Mouse (Mus musculus) lung, postnatal 0 days (tissue): ENCODE results near the gene Cbx3.

Source experiments
- CTCF ChIP-seq: IDR thresholded peaks from 2 replicates; pipeline ENCODE4 v1.5.1; 2016; ENCODE audit warnings: antibody characterized with exemption, mild to moderate bottlenecking
- EP300 ChIP-seq: IDR thresholded peaks from 2 replicates; pipeline ENCODE4 v1.6.1; 2016; ENCODE audit warnings: antibody characterized with exemption, mild to moderate bottlenecking, control low read depth

DNA sequence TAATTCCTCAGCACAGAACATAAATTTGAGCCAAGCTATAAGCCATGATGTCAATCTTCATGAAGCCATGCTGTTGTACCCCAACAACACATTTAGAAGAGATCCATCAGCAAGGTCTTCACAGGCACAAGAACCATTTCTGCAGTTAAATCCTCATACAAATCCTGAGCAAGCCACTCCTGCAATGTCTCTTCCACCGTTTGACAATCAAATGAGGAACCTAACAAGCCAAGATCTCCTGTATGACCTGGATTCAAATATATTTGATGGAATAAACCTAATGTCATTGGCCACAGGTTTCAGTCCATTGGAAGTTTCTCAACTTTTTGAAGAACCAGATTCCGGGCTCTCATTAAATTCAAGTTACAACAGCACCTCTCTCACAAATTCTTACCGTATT is 12.9 kb upstream of the Cbx3 start:
- TF ChIP-seq CTCF (no peak), EP300 (no peak)
